Mouse (Mus musculus) hematopoietic multipotent progenitor cell, adult 10-12 weeks (in vitro differentiated cells): ENCODE results near the gene Tmem167. TPM values are rescaled to one million over a fixed set of nuclear protein-coding genes. Genes with fewer than 3 reads are reported as not detected.

ENCODE experiments used
- polyA plus RNA-seq: library from polyadenylated mRNA; stranded (reverse); fragments of >175 nt; gene quantifications from 2 replicates; pipeline ENCODE4 v1.2.3, GENCODE M21; 2012; ENCODE audit warnings: low replicate concordance

Gene Tmem167
- polyA plus RNA-seq: 0.45 and 5.6 TPM in 2 replicates

GRCm38 (mm10) chr13:90088962-90089824, at the start of gene Tmem167, which contains the start of gene Xrcc4:
TSS of gene Tmem167 (plus strand) at chr13:90089123.
TSS of gene Xrcc4 (minus strand) at chr13:90089608.

Other genes with a start within 250 kb of the Tmem167 start
- gene Xrcc4, start 485 bp downstream of the Tmem167 start, polyA plus RNA-seq: 0.77 and 1.9 TPM in 2 replicates